Mouse (Mus musculus) MN1 (cell line): ENCODE data around the gene Nfix.
A peak's percentile ranks its signal among the peaks of the same experiment; 100 is the strongest.

Experiments
- DNase-seq: peaks from one replicate; pipeline ENCODE4 v3.0.0-alpha.2; 2016; ENCODE audit warnings: low spot score

Gene Nfix

GRCm38 (mm10) chr8:84664566-84665384, 135.4 kb downstream of the Nfix start:
- DNase-seq: peak; percentile 90

- DNase-seq: peak; percentile 98
Observed at GRCm38 (mm10) chr8:84663483-84664327, 136.4 kb downstream of the Nfix start.

DNA sequence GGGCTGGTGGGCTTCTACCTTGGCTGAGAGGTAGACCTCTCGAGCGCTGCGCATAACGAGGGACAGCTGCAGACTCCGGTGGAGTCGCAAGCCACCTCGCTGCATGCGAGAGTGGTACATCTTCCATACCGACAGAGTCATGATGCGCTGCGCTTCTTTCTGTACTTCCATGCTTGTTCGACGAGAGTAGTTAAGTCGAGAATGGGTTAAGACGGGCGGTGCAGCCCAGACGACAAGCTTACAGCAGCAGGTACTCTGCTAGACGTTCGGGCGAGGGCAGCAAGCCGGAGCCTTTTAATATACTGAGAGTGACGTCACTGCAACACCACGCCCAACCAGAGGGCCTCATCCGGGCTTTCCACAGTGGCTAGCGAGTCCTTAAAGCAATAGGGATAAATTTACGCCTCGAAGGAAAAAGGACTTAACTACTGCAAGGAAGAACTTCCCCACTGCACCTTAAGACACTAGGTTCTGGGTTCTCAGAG, 137.5 kb downstream of the Nfix start, which contains the start of gene Ier2:
TSS of gene Ier2 (minus strand) at position 272 of the 485 bp plus-strand sequence.
- DNase-seq: peak; percentile 98

GRCm38 (mm10) chr8:84661961-84662571, 138.1 kb downstream of the Nfix start:
- DNase-seq: peak; percentile 57

- DNase-seq: peak; percentile 90
Observed at GRCm38 (mm10) chr8:84661458-84661871, 138.7 kb downstream of the Nfix start.

- peak; percentile 60 for DNase-seq
Observed at GRCm38 (mm10) chr8:84660819-84661457, 139.2 kb downstream of the Nfix start.

GRCm38 (mm10) chr8:84659936-84660818, 140.0 kb downstream of the Nfix start:
- peak; percentile 88 for DNase-seq

DNA sequence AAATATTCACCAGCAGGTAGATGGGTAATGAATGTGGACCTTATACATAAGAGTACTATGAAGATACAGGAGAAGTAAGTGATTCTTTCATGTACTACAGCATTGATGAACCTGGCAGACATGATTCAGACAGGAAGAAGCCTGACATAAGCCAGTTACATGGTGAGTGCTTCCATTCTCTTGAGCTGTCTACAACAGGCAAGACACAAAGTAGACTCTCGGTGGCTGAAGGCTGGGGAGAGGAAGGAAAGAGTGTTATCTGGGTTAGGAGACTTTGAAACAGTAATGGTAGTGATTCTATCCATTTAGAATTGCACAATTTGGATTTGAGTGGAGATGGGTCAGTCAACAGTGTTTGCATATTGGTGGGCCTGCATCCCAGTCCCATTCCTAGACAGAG, 141.2 kb downstream of the Nfix start:
- no peak for DNase-seq

- no peak for DNase-seq
Observed at GRCm38 (mm10) chr8:84657680-84658079, 142.5 kb downstream of the Nfix start.

DNA sequence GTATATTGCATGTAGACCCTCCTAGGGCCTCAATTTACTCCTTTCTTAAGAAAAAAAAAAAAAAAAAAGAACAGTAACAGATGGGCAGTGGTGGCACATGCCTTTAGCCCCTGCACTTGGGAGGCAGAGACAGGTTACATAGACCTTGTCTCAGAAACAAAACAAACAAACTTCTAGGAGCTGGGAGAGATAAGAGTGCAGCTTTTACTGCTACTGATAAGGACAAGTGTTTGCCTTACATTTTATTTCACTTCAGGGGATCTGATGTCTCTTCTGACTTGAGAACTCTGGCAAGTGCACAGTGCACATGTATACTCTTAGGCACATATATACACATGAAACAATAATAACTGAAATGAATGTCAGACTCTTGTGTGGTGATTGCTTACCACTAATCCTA, 142.9 kb downstream of the Nfix start:
- no peak for DNase-seq

DNA sequence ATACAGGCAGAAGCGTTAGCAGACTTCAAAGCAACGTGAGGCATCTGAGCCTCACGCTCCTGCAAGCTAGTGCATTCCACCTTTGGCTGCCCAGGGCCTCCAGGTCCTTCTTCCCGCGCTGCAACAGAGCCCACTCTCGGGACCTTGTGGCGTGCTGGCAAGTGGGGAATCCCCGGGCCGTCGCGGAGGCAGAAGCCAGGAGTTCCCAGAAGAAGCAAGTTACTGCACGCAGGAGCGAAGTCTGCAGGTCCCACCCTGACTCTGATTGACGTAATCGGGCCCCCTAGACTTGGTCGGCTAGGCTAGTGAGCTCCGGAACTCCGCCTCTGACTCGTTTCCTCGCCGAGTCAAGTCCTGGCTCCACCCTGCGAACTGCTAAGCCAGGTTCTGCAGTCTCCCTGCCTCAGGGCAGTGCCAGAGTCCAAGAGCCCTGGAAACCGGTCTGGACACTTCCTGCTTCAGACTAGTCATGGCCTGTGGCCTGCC, 143.5 kb downstream of the Nfix start:
- DNase-seq: peak; percentile 83

DNA sequence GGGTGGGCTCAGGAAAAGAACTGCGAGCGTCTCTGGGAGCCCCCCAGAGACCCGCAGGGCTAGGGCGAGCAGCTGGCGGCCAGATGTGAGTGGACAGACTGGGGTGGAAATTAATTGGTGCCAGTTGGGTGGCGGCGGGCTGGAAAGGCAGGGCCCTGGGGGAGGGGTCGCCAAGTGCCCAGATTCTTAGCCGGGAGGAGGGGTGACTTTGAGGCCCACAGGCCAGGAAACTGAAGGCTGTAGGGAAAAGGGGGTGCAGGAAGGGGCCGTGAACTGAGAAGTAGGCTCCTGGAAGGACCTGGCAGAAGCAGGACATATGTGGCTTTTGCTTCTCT, 144.0 kb downstream of the Nfix start:
- no peak for DNase-seq

- no peak for DNase-seq
Observed at GRCm38 (mm10) chr8:84655336-84656190, 144.6 kb downstream of the Nfix start.

DNA sequence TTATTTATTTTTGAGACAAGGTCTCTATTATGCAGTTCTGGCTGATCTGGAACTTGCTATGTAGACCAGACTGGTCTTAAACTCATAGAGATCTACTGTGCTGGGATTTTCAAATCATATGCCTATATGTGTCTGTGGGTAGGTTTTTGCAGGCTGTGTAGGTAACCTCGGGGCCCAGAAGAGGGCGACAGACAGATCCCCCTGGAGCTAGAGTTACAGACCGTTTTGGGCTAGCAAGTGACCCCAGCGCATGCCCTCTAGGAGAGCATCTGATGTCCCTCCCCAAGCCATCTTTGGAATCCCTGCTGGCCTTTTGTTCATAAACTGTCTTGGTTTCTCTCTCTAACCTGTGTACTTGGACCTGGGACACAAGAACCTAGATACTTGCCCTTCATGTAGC, 145.5 kb downstream of the Nfix start:
- DNase-seq: no peak

GRCm38 (mm10) chr8:84653092-84653631, 147.0 kb downstream of the Nfix start:
- DNase-seq: no peak

DNA sequence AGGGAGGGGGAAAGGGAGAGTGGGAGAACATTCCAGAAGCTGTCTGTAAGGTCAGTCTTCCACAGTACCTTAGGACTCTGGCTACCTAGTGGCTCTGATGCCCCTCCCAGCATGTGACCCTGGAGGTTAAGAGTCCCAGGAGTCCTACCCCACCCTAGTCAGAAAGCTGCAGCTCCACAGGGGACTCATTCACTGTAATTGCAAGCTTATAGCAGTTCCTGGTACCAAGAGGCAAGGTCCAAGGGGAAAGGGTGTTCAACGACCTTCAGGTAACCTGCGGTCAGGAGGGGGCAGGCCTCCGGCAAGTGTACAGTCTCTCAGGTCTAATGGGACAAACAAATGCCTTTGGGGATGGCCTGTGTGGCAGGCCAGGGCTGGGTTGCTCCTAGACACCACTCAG, 149.9 kb downstream of the Nfix start:
- DNase-seq: no peak
